Mouse (Mus musculus) ZHBTc4 (cell line): ENCODE measurements around the gene Arhgef7.

Experiments
- DNase-seq: peaks from one replicate; pipeline ENCODE4 v3.0.0-alpha.2; 2011; ENCODE audit warnings: low read depth, low spot score

Gene Arhgef7

GRCm38 (mm10) chr8:11727651-11728481, at the start of gene Arhgef7:
Arhgef7 (plus strand) TSS chr8:11727721.
- peak; percentile 84 for DNase-seq

GRCm38 (mm10) chr8:11684558-11684957, 43.0 kb upstream of the Arhgef7 start:
- DNase-seq: no peak

GRCm38 (mm10) chr8:11687251-11687650, 40.3 kb upstream of the Arhgef7 start:
- DNase-seq: no peak

GRCm38 (mm10) chr8:11689945-11690344, 37.6 kb upstream of the Arhgef7 start:
- no peak for DNase-seq

GRCm38 (mm10) chr8:11691284-11691683, 36.2 kb upstream of the Arhgef7 start:
- DNase-seq: no peak

- no peak for DNase-seq
These were observed 35.8 kb upstream of the Arhgef7 start for GRCm38 (mm10) chr8:11691761-11692160.

- no peak for DNase-seq
These were observed 35.1 kb upstream of the Arhgef7 start for GRCm38 (mm10) chr8:11692455-11692854.

GRCm38 (mm10) chr8:11693972-11694371, 33.5 kb upstream of the Arhgef7 start:
- DNase-seq: no peak

GRCm38 (mm10) chr8:11696176-11696575, 31.3 kb upstream of the Arhgef7 start:
- DNase-seq: no peak

- no peak for DNase-seq
These were observed 30.1 kb upstream of the Arhgef7 start for GRCm38 (mm10) chr8:11697467-11697866.

- DNase-seq: peak; percentile 58
These were observed 28.0 kb upstream of the Arhgef7 start for GRCm38 (mm10) chr8:11699442-11700001.

GRCm38 (mm10) chr8:11700060-11701032, 27.2 kb upstream of the Arhgef7 start:
- peak; percentile 88 for DNase-seq

GRCm38 (mm10) chr8:11701033-11701362, 26.5 kb upstream of the Arhgef7 start, which contains the start of gene 1700016D06Rik:
1700016D06Rik (minus strand) TSS chr8:11701063.
- no peak for DNase-seq

- no peak for DNase-seq
These were observed 26.1 kb upstream of the Arhgef7 start for GRCm38 (mm10) chr8:11701428-11701827.

GRCm38 (mm10) chr8:11703789-11704188, 23.7 kb upstream of the Arhgef7 start:
- peak; percentile 87 for DNase-seq

- peak; percentile 89 for DNase-seq
These were observed 22.7 kb upstream of the Arhgef7 start for GRCm38 (mm10) chr8:11704716-11705420.

GRCm38 (mm10) chr8:11705818-11706217, 21.7 kb upstream of the Arhgef7 start:
- DNase-seq: no peak

- no peak for DNase-seq
These were observed 19.8 kb upstream of the Arhgef7 start for GRCm38 (mm10) chr8:11707701-11708100.

GRCm38 (mm10) chr8:11708815-11709214, 18.7 kb upstream of the Arhgef7 start:
- DNase-seq: no peak

- no peak for DNase-seq
These were observed 18.0 kb upstream of the Arhgef7 start for GRCm38 (mm10) chr8:11709542-11709941.

GRCm38 (mm10) chr8:11710415-11710814, 17.1 kb upstream of the Arhgef7 start:
- no peak for DNase-seq
